Mouse (Mus musculus) c-Kit-positive CD71-positive TER-119-negative erythroid progenitor cells, embryonic 14.5 days (primary cell): Measurements from ENCODE around the gene Tshz2.

Experiments used
- DNase-seq: peaks from one replicate; pipeline ENCODE4 v3.0.0-alpha.2; 2013; ENCODE audit warnings: low read depth

Tshz2 gene

GRCm38 (mm10) chr2:170109528-170109927 lies 476.7 kb downstream of the Tshz2 start:
- no peak for DNase-seq

DNA sequence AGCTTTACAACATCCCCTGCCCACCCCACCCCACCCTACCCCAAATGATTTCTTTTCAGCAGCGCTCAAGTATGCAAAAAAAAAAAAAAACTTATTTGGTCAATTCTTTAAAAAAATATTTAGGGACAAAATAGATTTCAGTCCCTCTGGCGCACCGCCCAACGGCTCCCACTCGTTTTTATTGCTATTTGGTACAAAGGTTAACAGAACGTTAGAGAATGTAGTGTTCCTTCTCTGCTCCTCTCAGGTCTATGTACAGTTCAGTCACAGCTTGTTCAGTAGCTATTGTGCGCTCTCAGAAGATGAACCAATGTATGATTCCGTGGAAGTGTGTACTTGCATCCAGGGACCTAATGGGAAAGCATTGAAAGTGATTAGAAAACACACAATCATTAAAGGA lies 477.5 kb downstream of the Tshz2 start:
- no peak for DNase-seq

DNA sequence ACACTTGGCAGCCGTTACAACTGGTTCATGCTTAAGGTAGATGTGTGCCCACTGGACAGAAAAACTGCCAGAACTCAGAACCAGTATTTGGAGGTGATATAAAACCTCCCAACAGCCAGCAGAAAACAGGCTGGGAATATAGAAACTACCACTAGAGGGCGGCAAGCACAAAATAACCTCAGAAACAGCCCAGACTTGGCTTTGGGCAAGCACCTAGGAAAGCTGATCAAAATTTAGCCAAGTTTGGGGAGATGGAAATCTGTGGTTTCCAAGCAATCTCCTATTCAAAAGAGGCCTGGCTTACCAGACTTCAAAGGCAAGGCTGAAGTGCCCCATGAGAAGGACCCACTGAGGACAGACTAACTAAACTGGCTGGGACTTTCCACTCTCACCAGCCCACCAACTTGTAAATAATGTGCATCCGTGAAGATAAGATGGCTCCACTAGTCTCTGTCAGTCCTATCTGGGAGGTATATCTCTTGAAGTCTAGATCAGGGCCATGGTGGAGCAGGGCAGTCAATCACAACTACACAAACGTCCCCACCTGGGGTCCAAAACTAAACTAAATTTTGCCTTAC lies 484.0 kb downstream of the Tshz2 start:
- DNase-seq: peak; percentile 72

DNA sequence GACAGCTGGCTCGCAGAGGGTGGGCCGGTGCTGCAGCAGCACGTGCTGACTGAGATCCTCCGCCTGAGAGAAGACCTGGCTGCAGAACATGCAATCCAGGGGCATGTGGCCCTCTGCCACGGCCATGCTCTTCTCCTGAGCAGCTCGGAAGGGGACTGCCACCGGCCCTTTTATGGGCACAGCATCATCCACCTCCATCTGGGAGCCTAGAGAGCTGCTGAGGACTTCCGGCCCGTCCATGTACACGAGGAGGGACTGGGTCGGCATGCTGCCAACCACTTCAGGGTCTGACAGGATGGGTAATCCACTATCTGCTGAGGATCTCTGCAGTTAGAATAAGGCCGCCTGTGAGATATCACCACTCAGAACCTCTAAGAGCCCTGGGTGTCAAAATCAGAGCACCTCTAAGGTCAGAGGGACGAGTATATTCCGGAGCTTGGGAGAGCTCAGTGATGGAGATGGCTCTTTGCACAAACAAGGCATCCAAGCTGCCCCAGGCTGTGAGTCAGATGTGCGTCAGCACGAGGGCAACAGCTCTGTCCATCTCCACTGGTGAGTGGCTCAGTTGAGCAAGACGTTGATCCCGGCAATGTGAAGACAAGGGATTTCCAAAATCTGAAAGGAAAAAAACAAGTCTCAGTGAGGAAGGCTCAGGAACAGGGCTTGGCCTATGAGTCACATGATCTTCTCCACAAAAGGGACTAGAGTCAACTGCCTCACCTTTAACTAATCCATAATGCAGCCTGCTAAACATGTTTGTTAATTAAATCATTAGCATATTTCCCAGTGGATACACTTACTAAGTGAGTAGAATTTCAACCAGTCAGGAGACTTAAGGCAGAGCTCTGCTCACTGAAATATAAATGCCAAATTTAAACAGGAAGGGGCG lies 487.6 kb downstream of the Tshz2 start:
- no peak for DNase-seq
